ENCODE assay signal across 8 mouse cellular contexts in genomic region chr10:7158285-7159060, GRCm38 (mm10). TPM values are rescaled to one million over a fixed set of nuclear protein-coding genes. Genes with fewer than 3 reads are reported as not detected.
A peak's percentile ranks its signal among the peaks of the same experiment; 100 is the strongest.
DNase-seq lines count a peak whose midpoint lies in the region.

No protein-coding gene starts in this region.

- intact Hi-C loops in left cerebral cortex, postnatal 14 days (cut with DNase I): no loop called here

- DNase-seq in adrenal gland, adult 2 months: peak; percentile 54
- no peak for DNase-seq in adrenal gland, adult 8-10 months
- peak; percentile 77 for DNase-seq in adipocyte (ENCODE audit: low spot score)
- DNase-seq in heart, adult 18-20 months: peak; percentile 62 to 71
- DNase-seq in kidney, adult 11 months: peak; percentile 75
- peak; percentile 16 to 40 for DNase-seq in left cerebral cortex, postnatal 14 days (ENCODE audit: low spot score in 2 of 2)
- peak; percentile 67 to 84 for DNase-seq in lung, postnatal 4 days
- no peak for DNase-seq in thymus, adult 18-20 months

RNA-seq across cellular contexts. Expression of gene Cnksr3, which starts 53.6 kb away (rescaled TPM):
- total RNA-seq in adrenal gland, adult 2 months (2021): 10 to 100 TPM; 11.1 to 14.5 TPM
- 9.2 and 9.5 TPM in 2 replicates for polyA plus RNA-seq in adrenal gland, adult 2 months (2012; rRNA removed)
- total RNA-seq in adrenal gland, adult 8-10 months (2022): 10 to 100 TPM; 15.9 to 17.5 (median 15.9) TPM
- 10 to 100 TPM; 32.7 to 33.7 TPM for total RNA-seq in heart, adult 18-20 months (2021)
- total RNA-seq in left cerebral cortex, postnatal 14 days (2021): 10 to 100 TPM in 1 of 2 experiments, 1 to 10 TPM in 1; 9.0 to 10.7 TPM

Comparison
In these comparisons a context has a peak if more than half of its experiments do, and no peak if none do; other contexts are left out.
1. DNase-seq: peak in adrenal gland, adult 2 months (single experiment), adipocyte (single experiment), heart, adult 18-20 months (2 of 2), kidney, adult 11 months (single experiment), left cerebral cortex, postnatal 14 days (2 of 2) and lung, postnatal 4 days (2 of 2); none in adrenal gland, adult 8-10 months (single experiment) and thymus, adult 18-20 months (0 of 2).